In genomic region chr9:70807714-70808113, GRCm38 (mm10) we compare ENCODE assay signal across 22 mouse cellular contexts.
DNase-seq lines count a peak whose midpoint lies in the region; ATAC-seq and TF ChIP-seq lines count a peak whose summit lies in the region.
"Had no signal": no experiment of that assay in that cellular context is flagged by ENCODE, and none has a peak within 500 bp of the region (broad histone marks: within the 10 kb centered on the region; RNA-seq: fewer than 3 reads in every experiment).

No protein-coding gene starts in this region.

- no peak for TF ChIP-seq CTCF in lung, embryonic 14.5 days (IDR thresholded peaks at IDR 0.05; ENCODE audit: low read depth)
- TF ChIP-seq CTCF in lung, adult 2 months (IDR thresholded peaks at IDR 0.05; ENCODE audit: insufficient read depth, low read length): no peak

- H3K27me3 ChIP-seq in lung, embryonic 14.5 days (ENCODE audit: insufficient read depth, low read length): no peaks in the 10 kb centered on the region
- H3K27me3 ChIP-seq in myocyte (ENCODE audit: control insufficient read depth, insufficient read depth, insufficient read length): no peaks in the 10 kb centered on the region
- H3K27me3 ChIP-seq: lung, embryonic 15.5 days; midbrain, embryonic 12.5 days; neural tube, embryonic 13.5 days had no signal

- WGBS in lung, embryonic 14.5 days: 41% methylated on average over 10 of the region's 11 CpGs
- WGBS in lung, adult 2 months: 67% methylated on average over 11 of the region's 11 CpGs

- no peak for TF ChIP-seq POLR2A in lung, adult 2 months (IDR thresholded peaks at IDR 0.05; ENCODE audit: borderline replicate concordance, extremely low read depth, low read depth, low read length)
- TF ChIP-seq POLR2A in myocyte (IDR thresholded peaks at IDR 0.05; ENCODE audit: insufficient read length, low read depth): no peak

- no peaks in the 10 kb centered on the region for H3K36me3 ChIP-seq in lung, embryonic 14.5 days (ENCODE audit: insufficient read depth)
- no peaks in the 10 kb centered on the region for H3K36me3 ChIP-seq in myocyte (ENCODE audit: control insufficient read depth, insufficient read depth)
- H3K36me3 ChIP-seq: G1E; lung, embryonic 15.5 days; midbrain, embryonic 12.5 days; neural tube, embryonic 13.5 days had no signal

- no peak overlapping the region for H3ac ChIP-seq in myocyte (ENCODE audit: control insufficient read depth, insufficient read length)

- H3K9me3 ChIP-seq in lung, embryonic 14.5 days (ENCODE audit: low read depth, low read length): no peaks in the 10 kb centered on the region
- H3K9me3 ChIP-seq: G1E; lung, embryonic 15.5 days; midbrain, embryonic 12.5 days; neural tube, embryonic 13.5 days had no signal

- DNase-seq in cerebellum, postnatal 14 days: peak; percentile 55
- DNase-seq in cerebellum, adult 18-20 months: no peak
- DNase-seq in heart, adult 18-20 months: peak; percentile 25 to 34
- no peak for DNase-seq in heart, adult 9 months (ENCODE audit: low spot score in 2 of 2)
- peak; percentile 39 for DNase-seq in lung, embryonic 14.5 days
- DNase-seq in lung, adult 2 months: no peak
- no peak for DNase-seq in right cerebral cortex, adult 2 months (ENCODE audit: low spot score in 2 of 2)
- DNase-seq: adrenal gland, postnatal 10 days; cerebellum, postnatal 25 days; embryo, embryonic 11 days; kidney, adult 18-20 months; right cerebral cortex, postnatal 14 days; spleen, adult 18-20 months; thymus, postnatal 36 days had no signal

- H3K4me2 ChIP-seq in lung, embryonic 14.5 days: no peak overlapping the region
- H3K4me2 ChIP-seq in myocyte (ENCODE audit: low read depth): no peak overlapping the region
- H3K4me2 ChIP-seq: liver, embryonic 11.5 days; lung, embryonic 15.5 days; midbrain, embryonic 12.5 days; neural tube, embryonic 13.5 days had no signal

- H3K79me2 ChIP-seq in myocyte (ENCODE audit: control insufficient read depth, insufficient read depth): no peaks in the 10 kb centered on the region

- no peak overlapping the region for H3K9ac ChIP-seq in lung, embryonic 14.5 days
- H3K9ac ChIP-seq: lung, embryonic 15.5 days; midbrain, embryonic 12.5 days; neural tube, embryonic 13.5 days had no signal

- H3K27ac ChIP-seq in lung, embryonic 14.5 days (ENCODE audit: low read depth): no peak overlapping the region
- H3K27ac ChIP-seq: kidney, postnatal 0 days; lung, embryonic 15.5 days; midbrain, embryonic 12.5 days; neural tube, embryonic 13.5 days had no signal

- no peaks in the 10 kb centered on the region for H3K4me1 ChIP-seq in lung, embryonic 14.5 days (ENCODE audit: insufficient read depth)
- H3K4me1 ChIP-seq in lung, adult 2 months (ENCODE audit: control insufficient read depth, insufficient read depth, low read length): no peaks in the 10 kb centered on the region
- H3K4me1 ChIP-seq: neural tube, embryonic 13.5 days had no signal

- ATAC-seq in lung, embryonic 14.5 days (ENCODE audit: insufficient read depth): no peak
- ATAC-seq: activated CD4-positive, CD25-positive, alpha-beta regulatory T cell, adult 4 months had no signal

- H3K4me3 ChIP-seq in lung, embryonic 14.5 days (ENCODE audit: low read depth, low read length): no peak overlapping the region
- H3K4me3 ChIP-seq in lung, adult 2 months (replicated peaks; ENCODE audit: extremely low read depth, low read depth, low read length): no peak overlapping the region
- no peak overlapping the region for H3K4me3 ChIP-seq in myocyte
- H3K4me3 ChIP-seq: lung, embryonic 15.5 days; midbrain, embryonic 12.5 days; neural tube, embryonic 13.5 days had no signal

TF ChIP-seq in myocyte, 11 proteins besides CTCF, POLR2A, EP300 and RAD21:
- TF ChIP-seq TCF12 (IDR thresholded peaks at IDR 0.05; ENCODE audit: insufficient read depth, poor library complexity, severe bottlenecking) (no peak), USF1 (IDR thresholded peaks at IDR 0.05; ENCODE audit: low read depth) (no peak), TCF3 (IDR thresholded peaks at IDR 0.05; ENCODE audit: insufficient read length, low read depth) (no peak), POLR2AphosphoS2 (IDR thresholded peaks at IDR 0.05; ENCODE audit: insufficient read length, low read depth) (no peak), MAX (IDR thresholded peaks at IDR 0.05; ENCODE audit: low read depth) (no peak), REST (IDR thresholded peaks at IDR 0.05; ENCODE audit: insufficient read depth, insufficient read length) (no peak), E2F4 (IDR thresholded peaks at IDR 0.05; ENCODE audit: insufficient read depth) (no peak), CEBPB (IDR thresholded peaks at IDR 0.05; ENCODE audit: insufficient read depth, poor library complexity, severe bottlenecking) (no peak), MYOG (IDR thresholded peaks at IDR 0.05; ENCODE audit: control insufficient read depth in 1 of 3, insufficient read depth in 1 of 3, insufficient read length in 2 of 3, low read depth in 2 of 3) (peak in 2 of 3 experiments; percentile 45 to 52), SRF (IDR thresholded peaks at IDR 0.05; ENCODE audit: control insufficient read depth, insufficient read length, low read depth) (no peak), MYOD1 (IDR thresholded peaks at IDR 0.05; ENCODE audit: control insufficient read depth in 1 of 3, insufficient read length in 2 of 3, low read depth in 2 of 3) (peak in 2 of 3 experiments; percentile 1 to 34)

Comparison
In these comparisons a context has a peak if more than half of its experiments do, and no peak if none do; other contexts are left out.
1. DNase-seq: peak in cerebellum, postnatal 14 days (2 of 2), heart, adult 18-20 months (2 of 2) and lung, embryonic 14.5 days (single experiment); none in cerebellum, adult 18-20 months (0 of 2), heart, adult 9 months (0 of 2), lung, adult 2 months (single experiment) and right cerebral cortex, adult 2 months (0 of 2).